ENCODE assay signal across 21 mouse cellular contexts in genomic region chr14:11881082-11881481, GRCm38 (mm10).
DNase-seq lines count a peak whose midpoint lies in the region; ATAC-seq and TF ChIP-seq lines count a peak whose summit lies in the region.
"Had no signal": no experiment of that assay in that cellular context is flagged by ENCODE, and none has a peak within 500 bp of the region (broad histone marks: within the 10 kb centered on the region; RNA-seq: fewer than 3 reads in every experiment).

No protein-coding gene starts in this region.

- peak overlapping the region; percentile 76 for H3K27ac ChIP-seq in heart, adult 2 months
- H3K27ac ChIP-seq in heart, embryonic 11.5 days (ENCODE audit: low read depth, low read length): no peak overlapping the region
- no peak overlapping the region for H3K27ac ChIP-seq in forebrain, embryonic 12.5 days
- H3K27ac ChIP-seq: embryonic facial prominence, embryonic 13.5 days; forebrain, embryonic 10.5 days; hindbrain, postnatal 0 days; limb, embryonic 15.5 days; neural tube, embryonic 12.5 days; stomach, embryonic 15.5 days had no signal

- no peaks in the 10 kb centered on the region for H3K27me3 ChIP-seq in heart, adult 2 months (ENCODE audit: control insufficient read depth, insufficient read depth, low read length)
- no peaks in the 10 kb centered on the region for H3K27me3 ChIP-seq in heart, embryonic 11.5 days (ENCODE audit: control insufficient read depth, insufficient read depth, low read length)
- H3K27me3 ChIP-seq in forebrain, embryonic 12.5 days: 0 out of 2 replicates have a peak, but pooled peaks cover 4% of the 10 kb centered on the region
- H3K27me3 ChIP-seq: embryonic facial prominence, embryonic 13.5 days; limb, embryonic 15.5 days; neural tube, embryonic 12.5 days; stomach, embryonic 15.5 days had no signal

- peaks cover 38% of the 10 kb centered on the region for H3K36me3 ChIP-seq in heart, adult 2 months (ENCODE audit: control insufficient read depth, insufficient read depth, low read length)
- no peaks in the 10 kb centered on the region for H3K36me3 ChIP-seq in heart, embryonic 11.5 days (ENCODE audit: control insufficient read depth, insufficient read depth, low read length)
- H3K36me3 ChIP-seq in forebrain, embryonic 12.5 days (replicated peaks): no peaks in the 10 kb centered on the region
- H3K36me3 ChIP-seq: embryonic facial prominence, embryonic 13.5 days; G1E; limb, embryonic 15.5 days; neural tube, embryonic 12.5 days; stomach, embryonic 15.5 days had no signal

- no peak for TF ChIP-seq CTCF in heart, adult 2 months (IDR thresholded peaks at IDR 0.05)

- no peak overlapping the region for H3K4me2 ChIP-seq in heart, embryonic 11.5 days
- no peak overlapping the region for H3K4me2 ChIP-seq in forebrain, embryonic 12.5 days
- H3K4me2 ChIP-seq: embryonic facial prominence, embryonic 13.5 days; limb, embryonic 15.5 days; neural tube, embryonic 12.5 days; stomach, embryonic 15.5 days had no signal

- no peak for ATAC-seq in heart, embryonic 11.5 days (replicated peaks; ENCODE audit: insufficient number of reproducible peaks, low FRiP score, low TSS enrichment)
- no peak for ATAC-seq in forebrain, embryonic 12.5 days (ENCODE audit: low FRiP score)
- ATAC-seq: CD4-positive, CD25-positive, alpha-beta regulatory T cell, adult 4 months; hindbrain, postnatal 0 days had no signal

- TF ChIP-seq POLR2A in heart, adult 2 months (IDR thresholded peaks at IDR 0.05; ENCODE audit: insufficient read depth, low read depth, low read length): no peak

- intact Hi-C loops in heart, adult 2 months (cut with DNase I): loop anchor here (2.0 to 5.0 kb wide), 5 partner anchors 14 to 256 kb away; no protein-coding TSS in a partner anchor

- H3K9me3 ChIP-seq in heart, embryonic 11.5 days (replicated peaks; ENCODE audit: control insufficient read depth, low read length): no peaks in the 10 kb centered on the region
- no peaks in the 10 kb centered on the region for H3K9me3 ChIP-seq in forebrain, embryonic 12.5 days
- H3K9me3 ChIP-seq: embryonic facial prominence, embryonic 13.5 days; forebrain, embryonic 10.5 days; G1E; limb, embryonic 15.5 days; neural tube, embryonic 12.5 days; stomach, embryonic 15.5 days had no signal

- H3K79me2 ChIP-seq in heart, adult 2 months (replicated peaks; ENCODE audit: control insufficient read depth, insufficient read depth, low read length): peaks cover 2% of the 10 kb centered on the region; the same call in 1 of the 2 replicates

- H3K4me3 ChIP-seq in heart, adult 2 months: no peak overlapping the region
- H3K4me3 ChIP-seq in heart, embryonic 11.5 days (ENCODE audit: low read depth, low read length): no peak overlapping the region
- no peak overlapping the region for H3K4me3 ChIP-seq in forebrain, embryonic 12.5 days (replicated peaks)
- H3K4me3 ChIP-seq: embryonic facial prominence, embryonic 13.5 days; forebrain, embryonic 10.5 days; limb, embryonic 15.5 days; neural tube, embryonic 12.5 days; stomach, embryonic 15.5 days had no signal

- WGBS in heart, adult 2 months: 30% methylated on average over 3 of the region's 3 CpGs
- WGBS in heart, embryonic 11.5 days (ENCODE audit: insufficient replicate concordance): 72% methylated on average over 3 of the region's 3 CpGs
- WGBS in forebrain, embryonic 12.5 days: 87% methylated on average over 3 of the region's 3 CpGs

- H3K4me1 ChIP-seq in heart, adult 2 months (ENCODE audit: control insufficient read depth, insufficient read depth, low read length): peaks cover 38% of the 10 kb centered on the region
- peaks cover 24% of the 10 kb centered on the region for H3K4me1 ChIP-seq in heart, embryonic 11.5 days (ENCODE audit: control insufficient read depth, insufficient read depth, low read length)
- H3K4me1 ChIP-seq in forebrain, embryonic 12.5 days: peaks cover 20% of the 10 kb centered on the region

- TF ChIP-seq EP300 in heart, adult 2 months (IDR thresholded peaks at IDR 0.05; ENCODE audit: insufficient read depth, low read depth, low read length): peak; percentile 43; the same call in 1 of the 2 replicates

- peak; percentile 32 to 56 for DNase-seq in adrenal gland, adult (ENCODE audit: inconsistent age in 2 of 2, low spot score in 1 of 2)
- no peak for DNase-seq in adrenal gland, adult 8-10 months
- DNase-seq in heart, adult 2 months: peak in 1 of 2 experiments; percentile 48
- peak; percentile 17 for DNase-seq in kidney, adult 18-20 months
- peak; percentile 75 for DNase-seq in kidney, postnatal 14 days
- DNase-seq in lung, adult 18-20 months: no peak
- DNase-seq: cerebellum, adult 8-10 months; gastrocnemius, postnatal 14 days; layer of hippocampus, postnatal 36 days; lung, postnatal 14 days; spleen, adult 18-20 months had no signal

- no peak overlapping the region for H3K9ac ChIP-seq in heart, adult 2 months (ENCODE audit: low read depth, low read length)
- no peak overlapping the region for H3K9ac ChIP-seq in heart, embryonic 11.5 days (ENCODE audit: low read depth, low read length)
- no peak overlapping the region for H3K9ac ChIP-seq in forebrain, embryonic 12.5 days
- H3K9ac ChIP-seq: embryonic facial prominence, embryonic 13.5 days; limb, embryonic 15.5 days; neural tube, embryonic 12.5 days; stomach, embryonic 15.5 days had no signal

Comparison
In these comparisons a context has a peak if more than half of its experiments do, and no peak if none do; other contexts are left out.
1. DNase-seq: peak in adrenal gland, adult (2 of 2), kidney, adult 18-20 months (single experiment) and kidney, postnatal 14 days (single experiment); none in adrenal gland, adult 8-10 months (single experiment) and lung, adult 18-20 months (0 of 2).